Comparison of ENCODE assay signal across 7 mouse cellular contexts in the genomic region with DNA sequence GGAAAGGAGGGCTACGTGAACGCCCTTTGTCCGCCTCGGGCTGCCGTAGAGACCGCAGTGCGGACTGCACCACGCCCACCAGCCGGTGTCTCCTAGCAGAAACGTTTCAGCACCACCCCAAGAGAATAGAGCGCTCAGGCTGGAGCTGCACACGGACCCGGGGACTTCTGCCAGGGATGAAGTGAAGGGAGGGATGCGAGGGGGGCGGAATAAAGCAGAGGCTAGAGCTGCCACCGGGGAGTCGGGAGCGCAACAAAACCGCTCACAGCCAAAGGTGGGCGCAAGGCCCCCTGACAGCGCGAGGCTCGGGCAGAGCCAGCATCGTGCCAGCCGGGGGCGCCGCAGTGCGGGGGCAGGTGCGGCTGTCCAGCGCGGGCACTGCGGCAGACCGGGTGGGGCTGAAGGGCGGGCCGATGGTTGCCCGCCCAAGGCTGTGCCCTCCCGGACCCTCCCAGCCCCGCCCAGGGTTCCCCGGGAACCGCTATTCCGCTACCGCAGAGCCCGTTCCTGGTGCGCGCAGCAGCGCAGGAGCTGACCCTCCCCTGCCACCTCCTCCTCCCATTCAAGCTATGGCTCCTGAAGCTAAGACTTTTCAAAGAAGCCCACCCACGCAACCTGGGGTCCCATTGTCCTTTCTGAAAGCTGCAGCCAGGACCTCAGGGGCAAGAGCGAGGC. TPM values are rescaled to one million over a fixed set of nuclear protein-coding genes. Genes with fewer than 3 reads are reported as not detected.
DNase-seq lines count a peak whose midpoint lies in the region; ATAC-seq lines count a peak whose summit lies in the region.

No protein-coding gene starts in this region.

- H3K4me2 ChIP-seq in intestine, embryonic 15.5 days (replicated peaks) = peak overlapping the region; percentile 97
- peak overlapping the region; percentile 94 for H3K4me2 ChIP-seq in limb, embryonic 12.5 days
- H3K4me2 ChIP-seq in midbrain, embryonic 12.5 days (replicated peaks) = peak overlapping the region; percentile 57
- H3K4me2 ChIP-seq in stomach, embryonic 15.5 days = peak overlapping the region; percentile 96

- H3K27ac ChIP-seq in intestine, embryonic 15.5 days = peak overlapping the region; percentile 68; the same call in 1 of the 2 replicates
- peak overlapping the region; percentile 78 for H3K27ac ChIP-seq in limb, embryonic 12.5 days
- peak overlapping the region; percentile 99 for H3K27ac ChIP-seq in midbrain, embryonic 12.5 days (replicated peaks)
- H3K27ac ChIP-seq in stomach, embryonic 15.5 days = peak overlapping the region; percentile 82

- H3K4me1 ChIP-seq in intestine, embryonic 15.5 days (replicated peaks) = 0 out of 2 replicates have a peak, but pooled peaks cover 12% of the 10 kb centered on the region
- peaks cover 23% of the 10 kb centered on the region for H3K4me1 ChIP-seq in limb, embryonic 12.5 days (replicated peaks)
- H3K4me1 ChIP-seq in midbrain, embryonic 12.5 days = peaks cover 37% of the 10 kb centered on the region
- H3K4me1 ChIP-seq in stomach, embryonic 15.5 days = peaks cover 10% of the 10 kb centered on the region

- no peaks in the 10 kb centered on the region for H3K36me3 ChIP-seq in intestine, embryonic 15.5 days
- no peaks in the 10 kb centered on the region for H3K36me3 ChIP-seq in limb, embryonic 12.5 days
- H3K36me3 ChIP-seq in midbrain, embryonic 12.5 days = no peaks in the 10 kb centered on the region
- peaks cover 2% of the 10 kb centered on the region; the same call in 1 of the 2 replicates for H3K36me3 ChIP-seq in stomach, embryonic 15.5 days

- H3K9ac ChIP-seq in intestine, embryonic 15.5 days = peak overlapping the region; percentile 55
- H3K9ac ChIP-seq in limb, embryonic 12.5 days (replicated peaks) = peak overlapping the region; percentile 71
- H3K9ac ChIP-seq in midbrain, embryonic 12.5 days (replicated peaks) = peak overlapping the region; percentile 90
- H3K9ac ChIP-seq in stomach, embryonic 15.5 days = peak overlapping the region; percentile 4; the same call in 1 of the 2 replicates

- peak overlapping the region; percentile 66 for H3K4me3 ChIP-seq in intestine, embryonic 15.5 days (replicated peaks)
- H3K4me3 ChIP-seq in limb, embryonic 12.5 days (replicated peaks) = peak overlapping the region; percentile 76
- H3K4me3 ChIP-seq in midbrain, embryonic 12.5 days = peak overlapping the region; percentile 88
- H3K4me3 ChIP-seq in stomach, embryonic 15.5 days (replicated peaks) = peak overlapping the region; percentile 69

- DNase-seq in adrenal gland, postnatal 25 days = peak; percentile 78
- DNase-seq in embryo, embryonic 11 days = peak; percentile 93
- peak; percentile 59 to 66 for DNase-seq in gastrocnemius, postnatal 36 days

- H3K27me3 ChIP-seq in intestine, embryonic 15.5 days (replicated peaks) = no peaks in the 10 kb centered on the region
- H3K27me3 ChIP-seq in limb, embryonic 12.5 days = no peaks in the 10 kb centered on the region
- no peaks in the 10 kb centered on the region for H3K27me3 ChIP-seq in midbrain, embryonic 12.5 days
- no peaks in the 10 kb centered on the region for H3K27me3 ChIP-seq in stomach, embryonic 15.5 days (replicated peaks)

- ATAC-seq in intestine, embryonic 15.5 days = peak; percentile 81
- ATAC-seq in limb, embryonic 12.5 days (ENCODE audit: insufficient number of reproducible peaks, insufficient read depth, low FRiP score, low TSS enrichment, low read depth) = peak; percentile 79
- peak; percentile 77 for ATAC-seq in midbrain, embryonic 12.5 days (ENCODE audit: low FRiP score, low read depth)
- ATAC-seq in stomach, embryonic 15.5 days (ENCODE audit: insufficient read depth, low FRiP score, low read depth) = peak; percentile 65

- H3K9me3 ChIP-seq in intestine, embryonic 15.5 days = no peaks in the 10 kb centered on the region
- no peaks in the 10 kb centered on the region for H3K9me3 ChIP-seq in limb, embryonic 12.5 days
- H3K9me3 ChIP-seq in midbrain, embryonic 12.5 days = no peaks in the 10 kb centered on the region
- no peaks in the 10 kb centered on the region for H3K9me3 ChIP-seq in stomach, embryonic 15.5 days

- under 1% methylated on average over 44 of the region's 48 CpGs for WGBS in intestine, embryonic 15.5 days
- under 1% methylated on average over 34 of the region's 48 CpGs for WGBS in limb, embryonic 12.5 days
- under 1% methylated on average over 47 of the region's 48 CpGs for WGBS in midbrain, embryonic 12.5 days
- WGBS in stomach, embryonic 15.5 days = under 1% methylated on average over 48 of the region's 48 CpGs

- intact Hi-C loops in gastrocnemius, postnatal 36 days (cut with DNase I) = loop anchor here (10.0 kb wide), 1 partner anchor 320 kb away; no protein-coding TSS in a partner anchor

RNA-seq across cellular contexts. Expression of a gene that starts 1.3 kb away (rescaled TPM):
- 69.6 and 75.6 TPM in 2 replicates for total RNA-seq in adrenal gland, postnatal 25 days (2021)
- total RNA-seq in gastrocnemius, postnatal 36 days (2021) = 1 to 10 TPM; 8.4 to 9.5 TPM
- polyA plus RNA-seq in intestine, embryonic 15.5 days (2015; fragmentation: Nextera tagmentation; extraction: Ambion mirVana) = 104 and 116 TPM in 2 replicates
- polyA plus RNA-seq in limb, embryonic 12.5 days (2016; fragmentation: Nextera tagmentation; extraction: Ambion mirVana) = 118 and 137 TPM in 2 replicates
- 1,345 and 1,353 TPM in 2 replicates for polyA plus RNA-seq in midbrain, embryonic 12.5 days (2016; fragmentation: Nextera tagmentation; extraction: Ambion mirVana)
- 131 and 137 TPM in 2 replicates for polyA plus RNA-seq in stomach, embryonic 15.5 days (2015; fragmentation: Nextera tagmentation; extraction: Ambion mirVana)

Comparison
In these comparisons a context has a peak if more than half of its experiments do, and no peak if none do; other contexts are left out.
1. Peak in every context shown above with its lines: DNase-seq, ATAC-seq, H3K4me3 ChIP-seq and H3K27ac ChIP-seq.
2. H3K9ac ChIP-seq: peak in every context shown above with its lines; median percentile 90 in midbrain, embryonic 12.5 days; 71 in limb, embryonic 12.5 days; 55 in intestine, embryonic 15.5 days; 4 in stomach, embryonic 15.5 days.